Mouse (Mus musculus) stomach, postnatal 0 days (tissue): Measurements from ENCODE around the gene Sgta. TPM values are rescaled to one million over a fixed set of nuclear protein-coding genes. Genes with fewer than 3 reads are reported as not detected.
A peak's percentile ranks its signal among the peaks of the same experiment; 100 is the strongest.

Source experiments
- ATAC-seq: fragments of 200-750 bp; cut with Nextera tagmentation; 2 replicates; pipeline ENCODE4 v1.8.0; 2017; ENCODE audit not compliant: low FRiP score, low TSS enrichment
- DNase-seq: peaks from one replicate; pipeline ENCODE4 v3.0.0-alpha.2; 2016; ENCODE audit warnings: low spot score
- H3K27ac ChIP-seq: fragments of 300-500 bp; sonication (generic); replicated peaks from 2 replicates; pipeline ENCODE4 v1.5.1; 2014; ENCODE audit warnings: mild to moderate bottlenecking, control low read depth
- H3K27me3 ChIP-seq: fragments of 300-500 bp; sonication (generic); 2 replicates; pipeline ENCODE4 v1.6.1; 2014; ENCODE audit warnings: low read length; ENCODE audit not compliant: control insufficient read depth, insufficient read depth
- H3K36me3 ChIP-seq: fragments of 300-500 bp; sonication (generic); 2 replicates; pipeline ENCODE4 v1.6.1; 2014; ENCODE audit warnings: low read length, mixed read lengths; ENCODE audit not compliant: control insufficient read depth, insufficient read depth
- H3K4me1 ChIP-seq: fragments of 300-500 bp; sonication (generic); replicated peaks from 2 replicates; pipeline ENCODE4 v1.6.1; 2014; ENCODE audit warnings: antibody characterized with exemption; ENCODE audit not compliant: control insufficient read depth, insufficient read depth
- H3K4me2 ChIP-seq: fragments of 300-500 bp; sonication (generic); replicated peaks from 2 replicates; pipeline ENCODE4 v1.6.1; 2014; ENCODE audit warnings: low read depth, mild to moderate bottlenecking, control low read depth, moderate library complexity
- H3K4me3 ChIP-seq: fragments of 300-500 bp; sonication (generic); 2 replicates; pipeline ENCODE4 v1.5.1; 2014; ENCODE audit warnings: low read depth, low read length, control low read depth
- H3K9ac ChIP-seq: fragments of 300-500 bp; sonication (generic); 2 replicates; pipeline ENCODE4 v1.6.1; 2014; ENCODE audit warnings: mild to moderate bottlenecking, low read length, control low read depth, mixed read lengths
- H3K9me3 ChIP-seq: fragments of 300-500 bp; sonication (generic); 2 replicates; pipeline ENCODE4 v1.6.1; 2016; ENCODE audit warnings: low read length; ENCODE audit not compliant: control insufficient read depth
- CTCF ChIP-seq: IDR thresholded peaks from 2 replicates; pipeline ENCODE4 v1.5.1; 2016; ENCODE audit warnings: antibody characterized with exemption, low read depth, mild to moderate bottlenecking, moderate library complexity
- EP300 ChIP-seq: optimal IDR thresholded peaks from 2 replicates; pipeline ENCODE3; 2016; ENCODE audit warnings: antibody characterized with exemption
- WGBS: fragments of 180-500 bp; shearing (Covaris S2); extraction: QIAGEN DNeasy Blood & Tissue Kit; methylation state at CpG from one replicate; pipeline ENCODE4 v1.1.7; 2014; 5-methylcytosine and 5-hydroxymethylcytosine counted together
- polyA plus RNA-seq: library from polyadenylated mRNA; unstranded; fragments of >200 nt; fragmentation: Nextera tagmentation; extraction: Ambion mirVana; gene quantifications from 2 replicates; pipeline ENCODE4 v1.2.1, GENCODE M21; 2015

The Sgta gene
- polyA plus RNA-seq, 1 experiment from 2014 or later, result 93.7 TPM

GRCm38 (mm10) chr10:81036988-81037580 lies 22.9 kb downstream of the Sgta start, which contains the start of gene Slc39a3:
Slc39a3 (minus strand) TSS chr10:81037426.
- WGBS, result 1% methylated on average over 34 of the region's 35 CpGs
- Histone ChIP-seq H3K4me1 (no peaks in the 10 kb centered on the region), H3K4me3 (peak within 1 kb of the TSS; percentile 82), H3K9ac (peak within 1 kb of the TSS; percentile 79), H3K27me3 (no peaks in the 10 kb centered on the region), H3K4me2 (peak within 1 kb of the TSS; percentile 65), H3K36me3 (peaks cover 3% of the 10 kb centered on the region; the same call in 1 of the 2 replicates), H3K9me3 (no peaks in the 10 kb centered on the region), H3K27ac (peak within 1 kb of the TSS; percentile 58)
- ATAC-seq (peak; percentile 99), DNase-seq (peak; percentile 96)
- TF ChIP-seq EP300 (peak; percentile 90), CTCF (no peak; the same call in 1 of the 2 replicates)

DNA sequence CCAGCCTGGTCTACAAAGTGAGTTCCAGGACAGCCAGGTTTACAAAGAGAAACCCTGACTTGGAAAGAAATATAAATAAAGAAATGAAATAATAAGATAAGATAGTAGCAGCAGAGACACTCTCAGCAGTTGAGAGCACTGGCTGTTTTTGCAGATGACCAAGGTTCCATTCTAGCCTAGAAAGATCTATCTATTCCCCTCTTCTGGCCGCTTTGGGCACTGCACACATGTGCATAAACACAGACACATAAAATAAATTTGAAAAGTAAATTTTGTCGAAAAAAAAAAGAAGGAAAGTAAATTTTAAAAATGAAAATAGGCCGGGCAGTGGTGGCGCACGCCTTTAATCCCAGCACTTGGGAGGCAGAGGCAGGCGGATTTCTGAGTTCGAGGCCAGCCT lies 23.7 kb downstream of the Sgta start:
- Histone ChIP-seq H3K4me1 (no peaks in the 10 kb centered on the region), H3K9me3 (no peaks in the 10 kb centered on the region), H3K4me2 (no peak overlapping the region), H3K4me3 (no peak overlapping the region), H3K27me3 (no peaks in the 10 kb centered on the region), H3K9ac (no peak overlapping the region), H3K36me3 (peaks cover 4% of the 10 kb centered on the region; the same call in 1 of the 2 replicates), H3K27ac (no peak overlapping the region)
- WGBS, result 66% methylated on average over 7 of the region's 7 CpGs
- TF ChIP-seq CTCF, result peak; percentile 58
- no peak for TF ChIP-seq EP300
- no peak for DNase-seq
- ATAC-seq, result no peak

DNA sequence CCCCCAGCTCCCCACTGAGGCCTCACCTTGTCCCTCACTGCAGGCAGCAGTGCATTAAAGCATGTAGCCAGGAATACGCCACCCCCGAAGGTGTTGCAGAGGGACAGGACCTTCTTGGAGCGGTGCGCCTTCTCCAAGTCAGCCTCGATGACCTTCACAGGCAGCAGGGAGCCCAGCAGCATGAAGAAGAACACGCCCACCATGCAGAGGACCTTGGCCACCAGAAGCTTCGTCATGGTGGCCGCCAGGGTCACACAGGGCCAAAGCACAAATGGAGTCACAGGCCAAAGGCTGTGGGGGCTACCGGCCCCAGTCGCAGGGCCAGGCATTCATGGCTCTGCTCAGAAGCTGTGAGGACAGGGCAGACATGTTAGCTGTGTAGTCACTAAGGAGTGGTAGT lies 26.4 kb downstream of the Sgta start:
- WGBS, result 71% methylated on average over 10 of the region's 10 CpGs

GRCm38 (mm10) chr10:81029031-81029430 lies 30.9 kb downstream of the Sgta start:
- 58% methylated on average over 10 of the region's 10 CpGs for WGBS

More for the DNA sequence above, 26.4 kb downstream of the Sgta start:
- TF ChIP-seq EP300 (no peak), CTCF (no peak)
- no peak for DNase-seq
- no peak for ATAC-seq
- H3K4me2 ChIP-seq, result no peak overlapping the region
- H3K27ac ChIP-seq, result no peak overlapping the region
- no peaks in the 10 kb centered on the region for H3K9me3 ChIP-seq
- H3K9ac ChIP-seq, result no peak overlapping the region
- no peaks in the 10 kb centered on the region for H3K27me3 ChIP-seq
- H3K4me3 ChIP-seq, result no peak overlapping the region
- H3K4me1 ChIP-seq, result no peaks in the 10 kb centered on the region
- peaks cover 6% of the 10 kb centered on the region; the same call in 1 of the 2 replicates for H3K36me3 ChIP-seq

GRCm38 (mm10) chr10:81028219-81028618 lies 31.8 kb downstream of the Sgta start:
- Histone ChIP-seq H3K9me3 (no peaks in the 10 kb centered on the region), H3K36me3 (peaks cover 6% of the 10 kb centered on the region; the same call in 1 of the 2 replicates), H3K27me3 (0 out of 2 replicates have a peak, but pooled peaks cover 3% of the 10 kb centered on the region), H3K4me3 (no peak overlapping the region), H3K4me2 (no peak overlapping the region), H3K27ac (no peak overlapping the region), H3K9ac (no peak overlapping the region), H3K4me1 (no peaks in the 10 kb centered on the region)
- no peak for ATAC-seq
- TF ChIP-seq EP300 (no peak), CTCF (no peak)
- DNase-seq, result no peak

More at GRCm38 (mm10) chr10:81029031-81029430, 30.9 kb downstream of the Sgta start:
- Histone ChIP-seq H3K4me3 (no peak overlapping the region), H3K27me3 (0 out of 2 replicates have a peak, but pooled peaks cover 3% of the 10 kb centered on the region), H3K9ac (no peak overlapping the region), H3K9me3 (no peaks in the 10 kb centered on the region), H3K4me1 (no peaks in the 10 kb centered on the region), H3K36me3 (peaks cover 6% of the 10 kb centered on the region; the same call in 1 of the 2 replicates), H3K4me2 (no peak overlapping the region), H3K27ac (no peak overlapping the region)
- no peak for ATAC-seq
- DNase-seq, result no peak
- no peak for TF ChIP-seq CTCF
- no peak for TF ChIP-seq EP300

- TF ChIP-seq CTCF (no peak), EP300 (no peak)
These were observed 32.6 kb downstream of the Sgta start for GRCm38 (mm10) chr10:81027331-81027730.

More at GRCm38 (mm10) chr10:81027331-81027730, 32.6 kb downstream of the Sgta start:
- Histone ChIP-seq H3K9ac (no peak overlapping the region), H3K9me3 (no peaks in the 10 kb centered on the region), H3K4me1 (no peaks in the 10 kb centered on the region), H3K27ac (no peak overlapping the region), H3K4me3 (no peak overlapping the region), H3K36me3 (peaks cover 3% of the 10 kb centered on the region; the same call in 1 of the 2 replicates), H3K27me3 (0 out of 2 replicates have a peak, but pooled peaks cover 3% of the 10 kb centered on the region), H3K4me2 (no peak overlapping the region)
- WGBS, result 61% methylated on average over 4 of the region's 4 CpGs
- ATAC-seq, result no peak; the same call in 1 of the 2 replicates
- DNase-seq, result no peak
